Mouse (Mus musculus): ENCODE measurements around the gene Plekha6. TPM values are rescaled to one million over a fixed set of nuclear protein-coding genes. Genes with fewer than 3 reads are reported as not detected.

Gene Plekha6
- total and polyA plus RNA-seq, 3 experiments: 11.8 to 28.5 TPM; not detected in 1

DNA sequence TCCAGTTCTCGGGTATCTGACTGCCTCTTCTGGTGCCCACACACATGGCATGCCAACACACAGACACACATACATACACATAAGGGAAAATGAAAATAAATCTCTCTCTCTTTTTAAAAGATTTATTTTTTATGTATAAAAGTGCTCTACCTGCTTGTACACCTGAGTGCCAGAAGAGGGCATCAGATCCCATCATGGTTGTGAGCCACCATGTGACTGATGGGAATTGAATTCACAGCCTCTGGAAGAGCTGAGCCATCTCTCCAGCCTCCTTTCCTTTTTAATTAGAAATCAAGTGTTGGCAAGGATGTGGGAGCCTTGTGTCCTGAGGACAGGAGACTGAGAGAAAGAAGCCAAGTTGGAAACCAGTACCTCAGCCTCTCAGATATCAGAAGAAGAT, 153.1 kb downstream of the Plekha6 start:
- peak; percentile 39 for DNase-seq (ENCODE audit: low read depth, low spot score)
- Histone ChIP-seq H3K9ac (ENCODE audit: control insufficient read depth, low read depth, low read length, poor library complexity, severe bottlenecking) (no peak overlapping the region), H3K36me3 (ENCODE audit: control insufficient read depth in 1 of 2, insufficient read depth in 2 of 2, low read length in 2 of 2) (peaks cover 0 to 2% of the 10 kb centered on the region in 2 experiments; a peak in 1 of 4 replicates), H3K27me3 (ENCODE audit: control insufficient read depth in 1 of 2, insufficient read depth in 2 of 2, low read length in 2 of 2) (peaks cover 0 to 2% of the 10 kb centered on the region in 2 experiments; a peak in 1 of 4 replicates), H3K27ac (ENCODE audit: control insufficient read depth, low read depth, low read length) (no peak overlapping the region), H3K79me2 (ENCODE audit: control insufficient read depth, insufficient read depth, low read length, poor library complexity) (no peaks in the 10 kb centered on the region), H3K4me3 (ENCODE audit: control insufficient read depth in 1 of 2, insufficient read depth in 1 of 2, low read depth in 2 of 2, low read length in 2 of 2) (no peak overlapping the region), H3K4me1 (ENCODE audit: control insufficient read depth in 1 of 2, insufficient read depth in 2 of 2, low read length in 2 of 2) (peaks cover 0 to 9% of the 10 kb centered on the region in 2 experiments; a peak in 1 of 4 replicates), H3K9me3 (replicated peaks; ENCODE audit: insufficient read depth, low read length) (no peaks in the 10 kb centered on the region)
- TF ChIP-seq GATA1 (IDR thresholded peaks at IDR 0.05; ENCODE audit: low read depth, low read length) (no peak), POLR2AphosphoS5 (IDR thresholded peaks at IDR 0.05; ENCODE audit: borderline replicate concordance, low read depth, low read length) (no peak), RCOR1 (IDR thresholded peaks at IDR 0.05; ENCODE audit: low read depth, low read length) (no peak), TCF12 (IDR thresholded peaks at IDR 0.05; ENCODE audit: low read depth, low read length) (no peak), NRF1 (IDR thresholded peaks at IDR 0.05; ENCODE audit: insufficient read depth, low read depth, low read length, poor library complexity, severe bottlenecking) (no peak), KAT2A (conservative IDR thresholded peaks at IDR 0.05; ENCODE audit: low read depth, low read length) (no peak), E2F4 (IDR thresholded peaks at IDR 0.05; ENCODE audit: borderline replicate concordance, low read depth, low read length) (no peak), MYC (IDR thresholded peaks at IDR 0.05; ENCODE audit: low read depth, low read length) (no peak), TBP (IDR thresholded peaks at IDR 0.05; ENCODE audit: low read depth, low read length) (no peak), SMC3 (IDR thresholded peaks at IDR 0.05; ENCODE audit: low read depth, low read length) (peak; percentile 63), USF2 (IDR thresholded peaks at IDR 0.05; ENCODE audit: borderline replicate concordance in 1 of 2, insufficient read depth in 1 of 2, low read depth in 1 of 2, low read length in 2 of 2) (no peak), ELF1 (IDR thresholded peaks at IDR 0.05; ENCODE audit: low read depth, low read length) (no peak), MXI1 (IDR thresholded peaks at IDR 0.05; ENCODE audit: low read depth, low read length) (no peak), MYB (IDR thresholded peaks at IDR 0.05; ENCODE audit: low read depth, low read length) (no peak), CHD2 (IDR thresholded peaks at IDR 0.05; ENCODE audit: low read length) (no peak), MAZ (IDR thresholded peaks at IDR 0.05; ENCODE audit: low read depth, low read length) (no peak), ZNF384 (IDR thresholded peaks at IDR 0.05; ENCODE audit: low read depth, low read length) (no peak), BHLHE40 (IDR thresholded peaks at IDR 0.05; ENCODE audit: borderline replicate concordance, low read depth, low read length) (no peak), EP300 (IDR thresholded peaks at IDR 0.05; ENCODE audit: low read depth in 1 of 2, low read length in 2 of 2) (no peak), MAFK (IDR thresholded peaks at IDR 0.05; ENCODE audit: borderline replicate concordance, low read depth, low read length) (no peak), GABPA (IDR thresholded peaks at IDR 0.05; ENCODE audit: low read depth, low read length) (no peak), TAL1 (IDR thresholded peaks at IDR 0.05; ENCODE audit: low read length) (no peak), ZMIZ1 (IDR thresholded peaks at IDR 0.05; ENCODE audit: low read depth, low read length) (no peak), ZC3H11A (IDR thresholded peaks at IDR 0.05; ENCODE audit: low read depth, low read length) (no peak), JUND (IDR thresholded peaks at IDR 0.05; ENCODE audit: low read depth, low read length) (no peak), USF1 (IDR thresholded peaks at IDR 0.05; ENCODE audit: low read depth, low read length) (peak; percentile 73), ZKSCAN1 (IDR thresholded peaks at IDR 0.05; ENCODE audit: low read depth, low read length) (no peak), CTCF (IDR thresholded peaks at IDR 0.05 in 2 of 3, conservative IDR thresholded peaks at IDR 0.05 in 1 of 3; ENCODE audit: control insufficient read depth in 1 of 3, insufficient read depth in 1 of 3, low read depth in 2 of 3, low read length in 3 of 3, poor library complexity in 1 of 3, severe bottlenecking in 1 of 3) (peak; percentile 33 to 59 (median 41); a peak in 5 of 6 replicates), ETS1 (IDR thresholded peaks at IDR 0.05; ENCODE audit: low read depth, low read length) (no peak), RAD21 (IDR thresholded peaks at IDR 0.05; ENCODE audit: low read depth, low read length) (peak; percentile 32), MAX (IDR thresholded peaks at IDR 0.05; ENCODE audit: low read length) (no peak)

Data from MEL (cell line).